Mouse (Mus musculus) heart, postnatal 0 days (tissue): ENCODE measurements around the gene Ceacam1.

Experiments used
- CTCF ChIP-seq: IDR thresholded peaks from 2 replicates; pipeline ENCODE4 v1.5.1; 2016; ENCODE audit warnings: antibody characterized with exemption, control low read depth, low read depth
- EP300 ChIP-seq: IDR thresholded peaks from 2 replicates; pipeline ENCODE4 v1.6.1; 2016; ENCODE audit warnings: antibody characterized with exemption, low read depth

DNA sequence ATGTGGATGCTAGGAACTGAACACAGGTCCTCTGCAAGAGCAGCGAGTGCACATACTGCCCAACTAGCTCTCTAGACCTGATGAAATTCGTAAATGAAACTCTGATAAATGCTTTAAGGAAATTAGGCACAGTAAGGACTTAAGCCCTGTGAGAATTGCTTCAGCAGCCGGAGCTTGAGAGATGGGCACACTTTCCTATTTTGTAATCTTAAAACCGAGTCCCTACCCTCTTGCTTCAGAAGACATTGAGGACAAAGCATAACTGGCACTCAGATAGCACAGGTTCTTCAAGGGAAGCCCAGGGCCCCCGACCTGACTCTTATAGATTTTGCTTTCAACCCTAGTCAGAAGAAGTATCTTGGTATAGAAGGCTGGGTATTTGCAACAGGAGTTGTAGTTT is 50.3 kb downstream of the Ceacam1 start:
- TF ChIP-seq EP300 (no peak), CTCF (no peak)
